Mouse (Mus musculus) gastrocnemius, adult 2 months (tissue): Measurements from ENCODE around the gene Dapp1. TPM values are rescaled to one million over a fixed set of nuclear protein-coding genes. Genes with fewer than 3 reads are reported as not detected.
A peak's percentile ranks its signal among the peaks of the same experiment; 100 is the strongest.
"Not testable (repeated sequence)": the region's sequence is repeated elsewhere in the genome, so short reads cannot be mapped to it uniquely, and the experiment has no call there.

Experiments
- DNase-seq: peaks from one replicate; pipeline ENCODE4 v3.0.0; 2022
- H3K27ac ChIP-seq: fragments of 200-600 bp; 2 replicates; pipeline ENCODE4 v1.8.1; 2022; ENCODE audit warnings: mild to moderate bottlenecking
- H3K4me3 ChIP-seq: fragments of 200-600 bp; 2 replicates; pipeline ENCODE4 v1.8.1; 2022; ENCODE audit warnings: mild to moderate bottlenecking, moderate library complexity
- CTCF ChIP-seq: fragments of 200-600 bp; IDR thresholded peaks from 2 replicates; pipeline ENCODE4 v1.8.1; 2022; ENCODE audit warnings: antibody characterized with exemption, mild to moderate bottlenecking, moderate library complexity
- intact Hi-C: fragments of 180-260 bp; cut with DNase I; formaldehyde crosslinking; loops from one replicate; pipeline ENCODE4 v1.15.1; 2025
- total RNA-seq, 2 experiments: library from RNA; stranded (reverse); gene quantifications; 2 replicates each; pipeline ENCODE4 v1.2.3; 2021

Dapp1 gene
- total RNA-seq, 2 experiments from 2014 or later: 0.84 to 2.0 TPM

DNA sequence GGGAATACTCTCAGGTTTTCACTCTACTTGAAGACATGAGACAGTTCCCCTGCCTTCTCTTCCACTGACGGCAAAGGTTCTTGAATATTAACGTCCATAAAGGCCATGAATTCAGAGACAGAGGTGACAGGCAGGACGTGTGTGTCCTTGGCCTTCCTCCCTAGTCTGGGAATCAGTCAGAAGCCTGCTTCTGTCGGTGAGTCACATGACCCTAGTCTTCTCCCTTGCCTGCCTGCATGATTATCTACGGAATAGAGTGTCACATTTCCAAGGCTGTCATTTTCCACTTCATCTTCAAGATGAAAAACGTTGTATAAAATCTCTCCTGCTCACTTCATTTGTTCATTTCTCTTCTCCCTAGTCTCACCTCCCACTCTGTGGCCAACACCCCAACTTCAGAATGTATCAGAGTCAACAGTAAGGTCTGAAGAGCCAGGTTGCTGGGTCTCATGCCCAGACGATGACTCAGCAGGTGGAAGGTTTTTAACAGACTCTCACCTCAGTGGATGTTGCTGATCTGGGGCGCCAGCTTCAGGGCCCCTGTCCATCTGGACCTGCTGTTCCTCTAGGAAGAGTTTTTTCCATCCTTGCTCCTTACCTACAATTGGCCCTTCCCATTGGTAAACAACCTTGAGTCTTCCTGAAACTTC lies 19.5 kb downstream of the Dapp1 start:
- peak overlapping the region; percentile 70 for H3K27ac ChIP-seq
- intact Hi-C loops: no loop called here
- no peak for DNase-seq
- TF ChIP-seq CTCF: no peak
- H3K4me3 ChIP-seq: no peak overlapping the region

- Histone ChIP-seq H3K4me3 (no peak overlapping the region), H3K27ac (no peak overlapping the region)
- TF ChIP-seq CTCF: no peak
- intact Hi-C loops: no loop called here
- DNase-seq: no peak
These were observed 21.9 kb downstream of the Dapp1 start for GRCm38 (mm10) chr3:137959456-137959855.

GRCm38 (mm10) chr3:137958352-137958751 lies 23.0 kb downstream of the Dapp1 start:
- DNase-seq: no peak
- H3K27ac ChIP-seq: no peak overlapping the region
- H3K4me3 ChIP-seq: no peak overlapping the region
- intact Hi-C loops: no loop called here
- no peak for TF ChIP-seq CTCF

- DNase-seq: no peak
- no peak overlapping the region for H3K27ac ChIP-seq
- no peak overlapping the region for H3K4me3 ChIP-seq
- intact Hi-C loops: no loop called here
- no peak for TF ChIP-seq CTCF
These were observed 23.5 kb downstream of the Dapp1 start for GRCm38 (mm10) chr3:137957864-137958263.

DNA sequence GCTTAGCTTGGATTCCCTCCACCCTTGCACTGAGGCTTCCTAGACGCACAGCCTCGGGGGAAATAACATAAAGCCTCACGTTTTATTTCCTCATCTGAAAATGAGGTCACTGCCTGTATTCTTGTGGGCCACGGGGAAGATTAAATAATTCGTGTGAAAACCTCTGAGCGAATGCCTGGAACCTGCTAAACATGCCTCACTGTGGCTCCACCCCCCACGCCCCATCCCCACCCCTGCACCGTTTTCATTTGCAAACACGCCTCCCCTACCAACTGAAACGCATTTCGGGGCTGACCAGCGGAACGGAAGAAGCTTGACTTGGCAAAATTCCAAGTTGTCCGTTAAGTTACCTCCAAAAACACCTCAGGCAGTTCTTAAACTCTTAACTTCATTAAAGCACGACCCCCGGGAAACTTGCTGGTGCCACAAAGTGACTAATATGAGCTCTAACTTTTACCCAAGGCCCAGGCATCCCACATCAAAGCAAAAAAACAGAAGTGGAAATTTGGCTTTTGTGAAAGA lies 25.7 kb downstream of the Dapp1 start:
- intact Hi-C loops: no loop called here
- DNase-seq: no peak
- no peak for TF ChIP-seq CTCF
- Histone ChIP-seq H3K27ac (no peak overlapping the region), H3K4me3 (peak overlapping the region; percentile 19; the same call in 1 of the 2 replicates)

GRCm38 (mm10) chr3:137954256-137954916 lies 27.0 kb downstream of the Dapp1 start:
- Histone ChIP-seq H3K4me3 (no peak overlapping the region), H3K27ac (no peak overlapping the region)
- TF ChIP-seq CTCF: no peak
- DNase-seq: no peak
- intact Hi-C loops: no loop called here

DNA sequence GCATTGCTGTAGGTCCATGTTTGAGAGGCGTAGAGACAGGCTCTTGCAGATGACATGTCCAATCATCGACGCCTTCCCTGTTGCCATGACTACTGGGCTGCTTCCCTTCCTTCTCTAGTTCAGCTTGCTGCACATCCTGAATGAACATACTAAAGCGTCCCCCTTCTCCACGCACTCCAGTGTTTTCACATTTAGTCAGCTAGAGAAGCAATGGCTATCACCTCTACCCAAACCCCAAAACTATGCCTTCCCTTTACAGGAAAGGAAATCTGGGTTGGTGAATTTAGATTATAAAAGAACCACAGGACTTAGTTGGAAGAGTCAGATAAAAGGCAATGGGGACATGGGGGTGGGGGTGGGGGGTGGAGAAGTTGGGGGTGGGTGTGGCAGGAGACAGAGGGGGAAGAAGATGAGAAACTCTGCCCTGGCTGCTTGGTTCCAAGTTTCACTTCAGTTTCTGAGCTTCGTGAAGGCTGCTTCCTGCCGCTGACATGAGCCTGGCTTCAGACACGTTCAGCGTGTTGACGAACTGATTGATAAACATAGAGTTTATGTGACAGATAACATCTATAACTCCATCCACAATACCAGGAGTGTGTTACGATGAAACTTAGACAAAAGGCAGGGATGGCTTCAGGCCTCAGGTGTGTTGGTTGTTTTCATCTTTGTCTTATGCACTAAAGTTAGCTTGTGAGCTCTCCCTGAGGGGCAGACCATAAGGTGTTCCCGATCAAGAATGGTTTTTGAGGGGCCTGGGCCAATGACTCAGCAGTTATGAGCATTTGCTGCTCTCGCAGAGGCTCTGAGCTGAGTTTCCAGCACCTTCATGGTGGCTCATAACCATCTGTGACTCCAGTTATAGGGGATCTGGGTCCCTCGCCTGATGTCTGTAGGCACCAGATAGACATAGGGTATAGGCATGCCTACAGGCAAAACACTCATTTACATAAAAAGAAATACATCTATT lies 28.1 kb downstream of the Dapp1 start:
- H3K27ac ChIP-seq: peak overlapping the region; percentile 38; the same call in 1 of the 2 replicates
- H3K4me3 ChIP-seq: no peak overlapping the region
- intact Hi-C loops: no loop called here
- DNase-seq: peak; percentile 30
- TF ChIP-seq CTCF: no peak

GRCm38 (mm10) chr3:137952225-137952913 lies 29.0 kb downstream of the Dapp1 start:
- no peak for TF ChIP-seq CTCF
- DNase-seq: peak; percentile 52
- H3K4me3 ChIP-seq: no peak overlapping the region
- intact Hi-C loops: no loop called here
- peak overlapping the region; percentile 16; the same call in 1 of the 2 replicates for H3K27ac ChIP-seq

DNA sequence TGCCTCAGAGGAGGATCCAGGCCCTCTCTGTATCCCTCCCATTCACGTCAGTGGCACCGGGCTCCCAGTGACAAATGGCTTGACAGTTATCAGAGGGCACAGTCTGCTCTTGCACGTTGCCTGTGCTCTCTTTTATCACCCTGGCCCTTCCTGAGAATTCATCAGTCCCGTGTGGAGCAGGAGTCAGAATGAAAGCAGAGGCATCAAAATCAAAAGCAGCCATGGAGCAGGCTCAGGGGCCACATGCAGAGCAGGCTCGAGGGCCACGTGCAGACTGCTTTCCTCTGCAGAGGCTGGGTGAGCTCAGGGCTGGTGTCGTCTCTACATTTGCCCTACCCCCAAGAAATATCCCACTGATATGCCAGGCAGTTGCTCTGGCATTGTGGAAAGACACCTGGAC lies 29.5 kb downstream of the Dapp1 start:
- peak overlapping the region; percentile 16; the same call in 1 of the 2 replicates for H3K27ac ChIP-seq
- no peak for DNase-seq
- intact Hi-C loops: no loop called here
- no peak overlapping the region for H3K4me3 ChIP-seq
- no peak for TF ChIP-seq CTCF

GRCm38 (mm10) chr3:137951302-137951701 lies 30.0 kb downstream of the Dapp1 start:
- DNase-seq, H3K4me3 ChIP-seq, H3K27ac ChIP-seq, intact Hi-C loops: not testable (repeated sequence)

- Histone ChIP-seq H3K4me3 (no peak overlapping the region), H3K27ac (no peak overlapping the region)
- intact Hi-C loops: no loop called here
These were observed 31.0 kb downstream of the Dapp1 start for GRCm38 (mm10) chr3:137950191-137950885.

More at GRCm38 (mm10) chr3:137950191-137950885, 31.0 kb downstream of the Dapp1 start:
- no peak for TF ChIP-seq CTCF
- no peak for DNase-seq
